Mouse (Mus musculus) hindbrain, postnatal 0 days (tissue): Measurements from ENCODE around the gene Gnaq. TPM values are rescaled to one million over a fixed set of nuclear protein-coding genes. Genes with fewer than 3 reads are reported as not detected.

Experiments
- ATAC-seq: fragments of 200-750 bp; cut with Nextera tagmentation; 2 replicates; pipeline ENCODE4 v1.8.0; 2017; ENCODE audit warnings: mild to moderate bottlenecking, moderate TSS enrichment, moderate library complexity
- DNase-seq: peaks from one replicate; pipeline ENCODE4 v3.0.0-alpha.2; 2015; ENCODE audit warnings: low spot score
- H3K27ac ChIP-seq: fragments of 300-500 bp; sonication (generic); 2 replicates; pipeline ENCODE4 v1.5.1; 2014; ENCODE audit warnings: mild to moderate bottlenecking
- H3K27me3 ChIP-seq: fragments of 300-500 bp; sonication (generic); 2 replicates; pipeline ENCODE4 v1.6.1; 2014; ENCODE audit warnings: low read length, mixed read lengths; ENCODE audit not compliant: insufficient read depth
- H3K36me3 ChIP-seq: fragments of 300-500 bp; sonication (generic); 2 replicates; pipeline ENCODE4 v1.6.1; 2014; ENCODE audit warnings: low read length, mixed read lengths; ENCODE audit not compliant: insufficient read depth
- H3K4me1 ChIP-seq: fragments of 300-500 bp; sonication (generic); 2 replicates; pipeline ENCODE4 v1.6.1; 2014; ENCODE audit warnings: antibody characterized with exemption, low read length, mixed read lengths; ENCODE audit not compliant: insufficient read depth
- H3K4me2 ChIP-seq: fragments of 300-500 bp; sonication (generic); 2 replicates; pipeline ENCODE4 v1.6.1; 2014; ENCODE audit warnings: low read depth, mild to moderate bottlenecking, low read length, moderate library complexity, mixed read lengths
- H3K4me3 ChIP-seq: fragments of 300-500 bp; sonication (generic); 2 replicates; pipeline ENCODE4 v1.5.1; 2014; ENCODE audit warnings: low read length
- H3K9ac ChIP-seq: fragments of 300-500 bp; sonication (generic); replicated peaks from 2 replicates; pipeline ENCODE4 v1.6.1; 2014; ENCODE audit warnings: mild to moderate bottlenecking, low read length, moderate library complexity, mixed read lengths
- H3K9me3 ChIP-seq: fragments of 300-500 bp; sonication (generic); 2 replicates; pipeline ENCODE4 v1.6.1; 2016; ENCODE audit warnings: low read length, mixed read lengths
- CTCF ChIP-seq: IDR thresholded peaks from 2 replicates; pipeline ENCODE4 v1.5.1; 2016; ENCODE audit warnings: antibody characterized with exemption, control low read depth, low read depth
- WGBS: fragments of 180-500 bp; shearing (Covaris S2); extraction: QIAGEN DNeasy Blood & Tissue Kit; methylation state at CpG from one replicate; pipeline ENCODE4 v1.1.7; 2014; 5-methylcytosine and 5-hydroxymethylcytosine counted together
- polyA plus RNA-seq: library from polyadenylated mRNA; unstranded; fragments of >200 nt; fragmentation: Nextera tagmentation; extraction: Ambion mirVana; gene quantifications from 2 replicates; pipeline ENCODE4 v1.2.1, GENCODE M21; 2015
- total RNA-seq: library from RNA; depleted of rRNA; stranded (reverse); fragments of >200 nt; gene quantifications from 2 replicates; pipeline ENCODE4 v1.2.3, GENCODE M21; 2014

Gnaq gene
- total and polyA plus RNA-seq, 2 experiments from 2014 or later, result 85.7 to 101 TPM

DNA sequence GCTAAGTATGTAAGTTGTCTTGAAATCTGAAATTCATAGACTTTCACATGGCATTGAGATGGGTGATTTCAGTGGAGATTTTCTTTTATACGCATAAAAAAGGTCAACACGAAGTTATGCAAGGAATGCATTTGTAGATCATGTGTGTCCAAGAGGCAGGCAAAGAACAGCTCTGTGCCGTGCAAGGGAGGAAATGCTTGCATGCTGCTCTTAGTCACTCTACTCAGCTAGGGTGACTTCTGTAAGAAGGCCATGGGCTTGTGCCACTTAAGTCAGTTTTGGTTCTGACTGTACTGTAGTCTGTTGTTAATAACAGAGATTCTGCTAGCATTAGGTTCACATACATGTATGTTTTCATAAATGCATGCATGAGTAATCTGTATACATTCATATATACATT lies 38.1 kb downstream of the Gnaq start:
- Histone ChIP-seq H3K9me3 (no peaks in the 10 kb centered on the region), H3K27ac (no peak overlapping the region), H3K9ac (no peak overlapping the region), H3K4me1 (peaks cover 16% of the 10 kb centered on the region; the same call in 1 of the 2 replicates), H3K36me3 (no peaks in the 10 kb centered on the region), H3K27me3 (no peaks in the 10 kb centered on the region), H3K4me2 (no peak overlapping the region), H3K4me3 (no peak overlapping the region)
- ATAC-seq (no peak), DNase-seq (no peak)
- no peak for TF ChIP-seq CTCF
- 66% methylated on average over 3 of the region's 3 CpGs for WGBS

DNA sequence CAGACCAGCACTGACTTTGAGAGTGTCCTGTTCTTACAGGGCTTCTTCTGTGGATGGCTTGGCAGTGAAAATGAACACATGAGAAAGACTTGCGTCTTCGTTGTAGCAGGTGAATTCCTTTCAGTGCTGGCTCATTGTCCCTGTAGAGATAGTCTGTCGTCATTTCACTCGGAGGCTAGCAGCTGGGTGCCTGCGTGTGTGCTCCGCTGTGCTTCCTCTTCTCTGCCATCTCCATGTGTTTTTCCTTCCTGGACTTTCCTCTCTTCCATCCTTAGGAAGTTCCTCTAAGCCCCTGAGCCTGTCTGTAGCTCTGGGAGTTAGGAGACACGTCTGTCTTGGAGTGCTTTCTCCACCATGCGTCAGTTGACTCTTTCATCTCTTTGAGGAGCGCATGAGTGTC lies 41.1 kb downstream of the Gnaq start:
- ATAC-seq (no peak), DNase-seq (no peak)
- H3K27me3 ChIP-seq, result no peaks in the 10 kb centered on the region
- no peak overlapping the region for H3K9ac ChIP-seq
- no peak for TF ChIP-seq CTCF
- WGBS, result 38% methylated on average over 9 of the region's 9 CpGs
- H3K4me3 ChIP-seq, result no peak overlapping the region
- H3K36me3 ChIP-seq, result no peaks in the 10 kb centered on the region
- H3K9me3 ChIP-seq, result no peaks in the 10 kb centered on the region
- no peak overlapping the region for H3K27ac ChIP-seq
- H3K4me2 ChIP-seq, result no peak overlapping the region
- peaks cover 2% of the 10 kb centered on the region; the same call in 1 of the 2 replicates for H3K4me1 ChIP-seq

DNA sequence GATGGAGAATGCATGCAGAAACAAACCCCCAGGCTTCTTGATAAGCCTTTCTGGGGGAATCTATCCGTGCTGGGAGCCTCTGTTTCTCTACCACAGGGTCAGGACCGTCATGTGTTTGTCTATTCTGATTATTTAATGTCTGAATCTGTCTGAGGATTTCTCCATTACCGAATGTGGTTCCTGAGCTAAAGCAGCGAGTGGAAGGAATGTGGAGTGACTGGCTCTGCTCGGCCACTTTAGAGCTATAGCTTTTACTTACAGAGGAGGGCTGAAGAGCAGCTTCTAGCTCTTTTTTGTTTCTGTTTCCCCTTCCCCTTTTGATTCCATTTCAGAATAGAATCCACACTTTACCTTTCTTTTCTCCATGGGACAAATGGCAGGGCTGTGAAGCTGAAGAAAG lies 43.8 kb downstream of the Gnaq start:
- H3K4me1 ChIP-seq, result no peaks in the 10 kb centered on the region
- no peak for TF ChIP-seq CTCF
- H3K27me3 ChIP-seq, result no peaks in the 10 kb centered on the region
- H3K9me3 ChIP-seq, result no peaks in the 10 kb centered on the region
- ATAC-seq (no peak), DNase-seq (no peak)
- 59% methylated on average over 5 of the region's 5 CpGs for WGBS
- H3K4me2 ChIP-seq, result no peak overlapping the region
- H3K36me3 ChIP-seq, result no peaks in the 10 kb centered on the region
- H3K4me3 ChIP-seq, result no peak overlapping the region
- no peak overlapping the region for H3K9ac ChIP-seq
- no peak overlapping the region for H3K27ac ChIP-seq

- Histone ChIP-seq H3K36me3 (no peaks in the 10 kb centered on the region), H3K4me3 (no peak overlapping the region), H3K27me3 (no peaks in the 10 kb centered on the region), H3K9me3 (no peaks in the 10 kb centered on the region), H3K9ac (no peak overlapping the region), H3K4me2 (no peak overlapping the region), H3K27ac (no peak overlapping the region), H3K4me1 (no peaks in the 10 kb centered on the region)
- ATAC-seq (peak; percentile 24; the same call in 1 of the 2 replicates), DNase-seq (no peak)
- 93% methylated on average over 8 of the region's 8 CpGs for WGBS
- no peak for TF ChIP-seq CTCF
Observed at GRCm38 (mm10) chr19:16177139-16177727, 44.6 kb downstream of the Gnaq start.

DNA sequence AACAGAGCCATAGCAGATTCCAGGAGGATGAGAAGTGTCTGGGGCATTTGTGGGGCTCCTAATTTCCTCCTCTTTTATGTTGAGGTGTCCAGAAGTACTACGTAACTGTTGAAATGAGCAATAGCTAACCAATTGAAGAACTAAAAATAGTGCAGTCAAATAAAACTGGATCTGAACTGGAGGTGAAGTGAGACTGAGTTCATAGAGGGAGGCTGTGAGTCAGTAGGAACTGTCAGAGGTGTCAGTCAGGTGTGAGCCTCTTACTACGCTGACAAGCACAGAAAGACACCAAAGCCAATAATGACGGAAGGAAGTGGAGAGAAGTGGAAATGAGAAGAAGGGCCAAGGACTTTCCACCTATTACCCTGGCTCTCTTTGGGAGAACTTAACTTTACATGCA lies 48.6 kb downstream of the Gnaq start:
- no peak overlapping the region for H3K4me3 ChIP-seq
- no peak for TF ChIP-seq CTCF
- no peaks in the 10 kb centered on the region for H3K9me3 ChIP-seq
- H3K27me3 ChIP-seq, result no peaks in the 10 kb centered on the region
- 86% methylated on average over 3 of the region's 3 CpGs for WGBS
- no peaks in the 10 kb centered on the region for H3K36me3 ChIP-seq
- no peak overlapping the region for H3K27ac ChIP-seq
- no peak for DNase-seq
- H3K4me1 ChIP-seq, result no peaks in the 10 kb centered on the region
- no peak for ATAC-seq
- H3K4me2 ChIP-seq, result no peak overlapping the region
- H3K9ac ChIP-seq, result no peak overlapping the region

- 82% methylated on average over 7 of the region's 7 CpGs for WGBS
- no peak for DNase-seq
- no peak overlapping the region for H3K9ac ChIP-seq
- no peak overlapping the region for H3K4me2 ChIP-seq
- no peak overlapping the region for H3K27ac ChIP-seq
- no peak for ATAC-seq
- no peaks in the 10 kb centered on the region for H3K4me1 ChIP-seq
- H3K36me3 ChIP-seq, result no peaks in the 10 kb centered on the region
- no peak for TF ChIP-seq CTCF
- H3K9me3 ChIP-seq, result no peaks in the 10 kb centered on the region
- H3K27me3 ChIP-seq, result no peaks in the 10 kb centered on the region
- H3K4me3 ChIP-seq, result no peak overlapping the region
Observed at GRCm38 (mm10) chr19:16181852-16182475, 49.3 kb downstream of the Gnaq start.
